Mouse (Mus musculus): ENCODE measurements around the gene Dtl.
"Not testable (repeated sequence)": the region's sequence is repeated elsewhere in the genome, so short reads cannot be mapped to it uniquely, and the experiment has no call there.

- TF ChIP-seq CTCF, EP300 (IDR thresholded peaks at IDR 0.05; ENCODE audit: low read depth): not testable (repeated sequence)
Measured at GRCm38 (mm10) chr1:191516351-191516750, 59.0 kb downstream of the Dtl start.

Measured in liver, postnatal 0 days (tissue).